Mouse (Mus musculus): ENCODE measurements at regions not wholly inside any gene's neighbourhood (a gene's known extent, or its start where the extent isn't known, plus 50 kb on each side); places are given as distances from the start of the nearest gene placed in this dataset.

- TF ChIP-seq MAFK (IDR thresholded peaks at IDR 0.05; ENCODE audit: insufficient read depth, low read depth, low read length) (no peak), HCFC1 (IDR thresholded peaks at IDR 0.05; ENCODE audit: borderline replicate concordance, insufficient read depth, low read length) (no peak), ZC3H11A (IDR thresholded peaks at IDR 0.05; ENCODE audit: borderline replicate concordance, low read depth, low read length) (no peak), ZNF384 (IDR thresholded peaks at IDR 0.05; ENCODE audit: low read depth, low read length) (no peak)
Measured at GRCm38 (mm10) chr5:54234580-54234979, 236.3 kb downstream of the Stim2 start.
